12 mouse cellular contexts compared by ENCODE assay signal in genomic region chr2:167662713-167663112, GRCm38 (mm10). TPM values are rescaled to one million over a fixed set of nuclear protein-coding genes. Genes with fewer than 3 reads are reported as not detected.
DNase-seq lines count a peak whose midpoint lies in the region; ATAC-seq and TF ChIP-seq lines count a peak whose summit lies in the region.
"Had no signal": no experiment of that assay in that cellular context is flagged by ENCODE, and none has a peak within 500 bp of the region (broad histone marks: within the 10 kb centered on the region; RNA-seq: fewer than 3 reads in every experiment).

No protein-coding gene starts in this region.

- peak overlapping the region; percentile 92 for H3K4me2 ChIP-seq in heart, embryonic 15.5 days
- peak overlapping the region; percentile 89; the same call in 1 of the 2 replicates for H3K4me2 ChIP-seq in lung, embryonic 15.5 days
- H3K4me2 ChIP-seq in liver, postnatal 0 days (ENCODE audit: low read depth, low read length): peak overlapping the region; percentile 98; the same call in 1 of the 2 replicates

- 0 out of 2 replicates have a peak overlapping the region, but pooled peaks have one; percentile 56 for H3K9ac ChIP-seq in heart, embryonic 15.5 days
- no peak overlapping the region for H3K9ac ChIP-seq in lung, embryonic 15.5 days
- H3K9ac ChIP-seq in liver, postnatal 0 days (replicated peaks): no peak overlapping the region; the same call in 1 of the 2 replicates

- 0 out of 2 replicates have a peak, but pooled peaks cover 4% of the 10 kb centered on the region for H3K27me3 ChIP-seq in heart, embryonic 15.5 days
- H3K27me3 ChIP-seq in lung, embryonic 15.5 days: peaks cover 7% of the 10 kb centered on the region; the same call in 1 of the 2 replicates
- H3K27me3 ChIP-seq in liver, postnatal 0 days (ENCODE audit: insufficient read depth, low read length): peaks cover 2% of the 10 kb centered on the region
- H3K27me3 ChIP-seq: hindbrain, embryonic 15.5 days had no signal

- H3K9me3 ChIP-seq in heart, embryonic 15.5 days (replicated peaks): no peaks in the 10 kb centered on the region
- H3K9me3 ChIP-seq in lung, embryonic 15.5 days: no peaks in the 10 kb centered on the region
- no peaks in the 10 kb centered on the region for H3K9me3 ChIP-seq in liver, postnatal 0 days (ENCODE audit: low read length)
- H3K9me3 ChIP-seq: hindbrain, embryonic 15.5 days had no signal

- no peak for TF ChIP-seq CTCF in liver, postnatal 0 days (IDR thresholded peaks at IDR 0.05; ENCODE audit: low read depth)

- TF ChIP-seq EP300 in liver, postnatal 0 days (IDR thresholded peaks at IDR 0.05; ENCODE audit: low read depth): no peak

- H3K27ac ChIP-seq in heart, embryonic 15.5 days: no peak overlapping the region
- H3K27ac ChIP-seq in lung, embryonic 15.5 days: no peak overlapping the region
- H3K27ac ChIP-seq in liver, postnatal 0 days (ENCODE audit: low read depth): no peak overlapping the region
- H3K27ac ChIP-seq: hindbrain, embryonic 15.5 days had no signal

- H3K4me3 ChIP-seq in heart, embryonic 15.5 days: no peak overlapping the region
- no peak overlapping the region for H3K4me3 ChIP-seq in lung, embryonic 15.5 days
- H3K4me3 ChIP-seq in liver, postnatal 0 days (ENCODE audit: low read depth, low read length): no peak overlapping the region

- no peaks in the 10 kb centered on the region for H3K36me3 ChIP-seq in heart, embryonic 15.5 days
- H3K36me3 ChIP-seq in lung, embryonic 15.5 days: no peaks in the 10 kb centered on the region
- 0 out of 2 replicates have a peak, but pooled peaks cover 6% of the 10 kb centered on the region for H3K36me3 ChIP-seq in liver, postnatal 0 days (replicated peaks; ENCODE audit: insufficient read depth, low read length)
- H3K36me3 ChIP-seq: hindbrain, embryonic 15.5 days had no signal

- 56% methylated on average over 6 of the region's 6 CpGs for WGBS in heart, embryonic 15.5 days
- 52% methylated on average over 6 of the region's 6 CpGs for WGBS in lung, embryonic 15.5 days
- WGBS in liver, postnatal 0 days (ENCODE audit: insufficient replicate concordance): 56% methylated on average over 6 of the region's 6 CpGs

- H3K4me1 ChIP-seq in heart, embryonic 15.5 days (replicated peaks): peaks cover 36% of the 10 kb centered on the region
- H3K4me1 ChIP-seq in lung, embryonic 15.5 days: peaks cover 39% of the 10 kb centered on the region
- H3K4me1 ChIP-seq in liver, postnatal 0 days (ENCODE audit: insufficient read depth): peaks cover 28% of the 10 kb centered on the region

- ATAC-seq in heart, embryonic 15.5 days (replicated peaks; ENCODE audit: insufficient number of reproducible peaks, insufficient read depth, low FRiP score, low read depth): no peak
- ATAC-seq in lung, embryonic 15.5 days (ENCODE audit: borderline replicate concordance, extremely low read depth, low FRiP score, low TSS enrichment): no peak
- no peak for ATAC-seq in liver, postnatal 0 days

- DNase-seq in heart, adult 8-10 months (ENCODE audit: low spot score): no peak
- DNase-seq in lung, adult 18-20 months: no peak
- DNase-seq in kidney, postnatal 25 days: peak; percentile 58 to 81
- no peak for DNase-seq in liver, postnatal 0 days
- DNase-seq in urinary bladder, adult 2 months (ENCODE audit: low spot score): no peak
- DNase-seq: cerebellum, adult 18-20 months; lung, postnatal 36 days; thymus, postnatal 4 days had no signal

RNA-seq across cellular contexts. Expression of gene Gm20431, which starts 1.4 kb away (rescaled TPM):
- polyA plus RNA-seq in heart, embryonic 15.5 days (2015; fragmentation: Nextera tagmentation; extraction: Ambion mirVana): 7.3 TPM in 1 of 2 replicates, not detected in the other
- total RNA-seq in heart, adult 8-10 months (2022): 10 to 100 TPM; 15.3 to 19.4 (median 18.2) TPM
- 3.2 and 3.5 TPM in 2 replicates for polyA plus RNA-seq in lung, embryonic 15.5 days (2015; fragmentation: Nextera tagmentation; extraction: Ambion mirVana)
- polyA plus RNA-seq in liver, postnatal 0 days (2015; fragmentation: Nextera tagmentation; extraction: Ambion mirVana): 1.7 and 2.4 TPM in 2 replicates
- polyA plus RNA-seq in urinary bladder, adult 2 months (2012; rRNA removed): not detected in 2 replicates
- polyA plus RNA-seq: cortical plate, adult 2 months had no signal

RNA-seq across cellular contexts. Expression of gene Cebpb, which starts 26.0 kb away (rescaled TPM):
- polyA plus RNA-seq in heart, embryonic 15.5 days (2015; fragmentation: Nextera tagmentation; extraction: Ambion mirVana): 10.2 and 14.3 TPM in 2 replicates
- 100 to 1,000 TPM in 1 of 4 experiments, 10 to 100 TPM in 3; 55.1 to 104 (median 84.0) TPM for total RNA-seq in heart, adult 8-10 months (2022)
- polyA plus RNA-seq in lung, embryonic 15.5 days (2015; fragmentation: Nextera tagmentation; extraction: Ambion mirVana): 61.4 and 68.1 TPM in 2 replicates
- polyA plus RNA-seq in liver, postnatal 0 days (2015; fragmentation: Nextera tagmentation; extraction: Ambion mirVana): 27.5 and 43.6 TPM in 2 replicates
- polyA plus RNA-seq in urinary bladder, adult 2 months (2012; rRNA removed): 57.1 and 69.7 TPM in 2 replicates

RNA-seq across cellular contexts. Expression of gene Tmem189, which starts 26.9 kb away (rescaled TPM):
- 35.3 and 45.7 TPM in 2 replicates for polyA plus RNA-seq in heart, embryonic 15.5 days (2015; fragmentation: Nextera tagmentation; extraction: Ambion mirVana)
- 10 to 100 TPM; 22.6 to 26.6 (median 23.4) TPM for total RNA-seq in heart, adult 8-10 months (2022)
- 41.7 and 43.8 TPM in 2 replicates for polyA plus RNA-seq in lung, embryonic 15.5 days (2015; fragmentation: Nextera tagmentation; extraction: Ambion mirVana)
- 9.8 and 10.1 TPM in 2 replicates for polyA plus RNA-seq in liver, postnatal 0 days (2015; fragmentation: Nextera tagmentation; extraction: Ambion mirVana)
- polyA plus RNA-seq in urinary bladder, adult 2 months (2012; rRNA removed): 46.0 and 48.4 TPM in 2 replicates

RNA-seq across cellular contexts. Expression of gene Ube2v1, which starts 30.8 kb away (rescaled TPM):
- polyA plus RNA-seq in heart, embryonic 15.5 days (2015; fragmentation: Nextera tagmentation; extraction: Ambion mirVana): 179 and 216 TPM in 2 replicates
- total RNA-seq in heart, adult 8-10 months (2022): 100 to 1,000 TPM; 120 to 152 (median 139) TPM
- 280 and 282 TPM in 2 replicates for polyA plus RNA-seq in lung, embryonic 15.5 days (2015; fragmentation: Nextera tagmentation; extraction: Ambion mirVana)
- polyA plus RNA-seq in liver, postnatal 0 days (2015; fragmentation: Nextera tagmentation; extraction: Ambion mirVana): 122 TPM in 2 replicates
- 111 and 152 TPM in 2 replicates for polyA plus RNA-seq in urinary bladder, adult 2 months (2012; rRNA removed)

Comparison
In these comparisons a context has a peak if more than half of its experiments do, and no peak if none do; other contexts are left out.
1. DNase-seq: peak in kidney, postnatal 25 days (2 of 2); none in heart, adult 8-10 months (single experiment), lung, adult 18-20 months (0 of 2), liver, postnatal 0 days (single experiment) and urinary bladder, adult 2 months (single experiment).
2. Peak in every context shown above with its lines, with median percentiles within 50 percentile points of each other: H3K4me2 ChIP-seq.